Mouse (Mus musculus) limb, embryonic 14.5 days (tissue): ENCODE results near the gene Rcbtb2. TPM values are rescaled to one million over a fixed set of nuclear protein-coding genes. Genes with fewer than 3 reads are reported as not detected.

Experiments used
- ATAC-seq: fragments of 200-750 bp; cut with Nextera tagmentation; 2 replicates; pipeline ENCODE4 v1.8.0; 2017; ENCODE audit warnings: low read depth, moderate number of reproducible peaks, moderate TSS enrichment; ENCODE audit not compliant: low FRiP score
- DNase-seq: peaks from one replicate; pipeline ENCODE4 v3.0.0-alpha.2; 2015; ENCODE audit warnings: low spot score
- H3K27ac ChIP-seq: fragments of 300-500 bp; sonication (generic); replicated peaks from 2 replicates; pipeline ENCODE4 v1.5.1; 2014; ENCODE audit warnings: low read depth, mild to moderate bottlenecking, low read length, moderate library complexity, mixed read lengths
- H3K27me3 ChIP-seq: fragments of 300-500 bp; sonication (generic); 2 replicates; pipeline ENCODE4 v1.6.1; 2014; ENCODE audit warnings: low read length, mixed read lengths; ENCODE audit not compliant: control insufficient read depth, insufficient read depth
- H3K36me3 ChIP-seq: fragments of 300-500 bp; sonication (generic); 2 replicates; pipeline ENCODE4 v1.6.1; 2014; ENCODE audit warnings: mild to moderate bottlenecking, low read length, moderate library complexity, mixed read lengths; ENCODE audit not compliant: control insufficient read depth, insufficient read depth
- H3K4me1 ChIP-seq: fragments of 300-500 bp; sonication (generic); 2 replicates; pipeline ENCODE4 v1.6.1; 2014; ENCODE audit warnings: antibody characterized with exemption, low read length, mixed read lengths; ENCODE audit not compliant: control insufficient read depth, insufficient read depth
- H3K4me2 ChIP-seq: fragments of 300-500 bp; sonication (generic); replicated peaks from 2 replicates; pipeline ENCODE4 v1.6.1; 2014; ENCODE audit warnings: low read depth, mild to moderate bottlenecking, low read length, moderate library complexity; ENCODE audit not compliant: severe bottlenecking
- H3K4me3 ChIP-seq: fragments of 300-500 bp; sonication (generic); replicated peaks from 2 replicates; pipeline ENCODE4 v1.5.1; 2014; ENCODE audit warnings: low read length
- H3K9ac ChIP-seq: fragments of 300-500 bp; sonication (generic); 2 replicates; pipeline ENCODE4 v1.6.1; 2014; ENCODE audit warnings: mild to moderate bottlenecking, low read depth, low read length, moderate library complexity; ENCODE audit not compliant: severe bottlenecking
- H3K9me3 ChIP-seq: fragments of 300-500 bp; sonication (generic); 2 replicates; pipeline ENCODE4 v1.6.1; 2016; ENCODE audit warnings: low read length; ENCODE audit not compliant: control insufficient read depth
- POLR2A ChIP-seq: fragments of 200-500 bp; IDR thresholded peaks from 2 replicates; pipeline ENCODE4 v1.8.0; 2012; ENCODE audit warnings: inconsistent platforms, mild to moderate bottlenecking, moderate library complexity, borderline replicate concordance; ENCODE audit not compliant: insufficient read depth, insufficient read length; ENCODE audit errors: extremely low read depth
- WGBS: fragments of 180-500 bp; shearing (Covaris S2); extraction: QIAGEN DNeasy Blood & Tissue Kit; methylation state at CpG from one replicate; pipeline ENCODE4 v1.1.7; 2014; 5-methylcytosine and 5-hydroxymethylcytosine counted together
- polyA plus RNA-seq, 2 experiments: library from polyadenylated mRNA; depleted of rRNA in 1 of 2; stranded (reverse) in 1 of 2; unstranded in 1 of 2; fragments of >200 nt; fragmentation: Nextera tagmentation in 1 of 2; extraction: Ambion mirVana in 1 of 2; gene quantifications; 2 replicates each; pipeline versions ENCODE4 v1.2.1 to v1.2.3; 2012 to 2014

Gene Rcbtb2
- polyA plus RNA-seq, 2 experiments: 87.0 to 98.8 TPM

DNA sequence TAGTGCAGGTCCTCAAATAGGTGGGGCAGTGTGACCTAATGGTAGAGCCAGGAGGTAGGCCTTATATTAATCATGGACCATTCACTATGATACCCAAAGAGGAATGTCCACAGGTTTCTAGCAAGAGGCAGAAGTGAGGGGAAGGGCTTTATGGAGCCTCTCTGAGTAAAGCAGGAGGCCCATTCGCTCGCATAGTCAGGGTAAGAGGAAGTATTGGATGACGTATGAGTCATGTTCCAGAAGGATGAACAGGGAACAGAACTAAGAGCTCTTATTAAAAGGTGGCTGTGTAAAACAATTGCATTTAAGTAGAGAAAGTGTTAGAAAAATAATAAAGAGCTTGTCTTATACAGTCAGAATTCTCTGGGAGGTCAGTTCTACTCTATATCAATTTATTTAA lies 57.8 kb downstream of the Rcbtb2 start:
- 67% methylated on average over 3 of the region's 3 CpGs for WGBS
- H3K27ac ChIP-seq: no peak overlapping the region
- no peak overlapping the region for H3K4me3 ChIP-seq
- no peak for DNase-seq
- peaks cover 84% of the 10 kb centered on the region for H3K36me3 ChIP-seq
- H3K4me1 ChIP-seq: no peaks in the 10 kb centered on the region
- no peaks in the 10 kb centered on the region for H3K27me3 ChIP-seq
- no peaks in the 10 kb centered on the region for H3K9me3 ChIP-seq
- no peak overlapping the region for H3K9ac ChIP-seq
- no peak for ATAC-seq
- no peak overlapping the region for H3K4me2 ChIP-seq
- TF ChIP-seq POLR2A: no peak

- no peak for DNase-seq
- TF ChIP-seq POLR2A: no peak
These were observed 58.3 kb downstream of the Rcbtb2 start for GRCm38 (mm10) chr14:73181144-73181543.

DNA sequence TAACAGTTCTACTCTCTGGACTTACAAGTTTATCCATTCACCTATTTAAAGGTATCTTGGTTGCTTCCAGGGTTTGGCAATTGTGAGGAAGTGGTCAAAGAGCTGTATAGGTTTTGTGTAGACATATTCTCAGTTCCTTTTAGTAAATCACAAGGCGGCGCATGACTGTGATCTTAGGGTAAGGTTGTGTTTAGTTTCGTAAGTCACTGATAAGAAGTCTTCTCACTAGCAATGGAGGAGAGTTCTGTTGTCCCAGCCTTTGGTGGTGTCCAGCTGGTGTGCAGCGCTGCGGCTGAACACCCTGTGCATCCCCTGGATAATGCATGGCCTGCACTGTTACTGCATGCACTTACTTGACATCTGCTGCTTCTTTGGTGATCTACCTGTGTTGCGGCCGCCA lies 64.0 kb downstream of the Rcbtb2 start:
- no peaks in the 10 kb centered on the region for H3K9me3 ChIP-seq
- TF ChIP-seq POLR2A: no peak
- no peaks in the 10 kb centered on the region for H3K27me3 ChIP-seq
- no peak for ATAC-seq
- DNase-seq: no peak
- no peaks in the 10 kb centered on the region for H3K4me1 ChIP-seq
- no peak overlapping the region for H3K9ac ChIP-seq
- H3K27ac ChIP-seq: no peak overlapping the region
- peaks cover 31% of the 10 kb centered on the region for H3K36me3 ChIP-seq
- H3K4me2 ChIP-seq: no peak overlapping the region
- H3K4me3 ChIP-seq: no peak overlapping the region
- WGBS: 81% methylated on average over 7 of the region's 7 CpGs

More at GRCm38 (mm10) chr14:73181144-73181543, 58.3 kb downstream of the Rcbtb2 start:
- 71% methylated on average over 2 of the region's 2 CpGs for WGBS
- no peak overlapping the region for H3K27ac ChIP-seq
- no peak overlapping the region for H3K4me2 ChIP-seq
- H3K4me3 ChIP-seq: no peak overlapping the region
- no peak for ATAC-seq
- H3K9ac ChIP-seq: no peak overlapping the region
- H3K36me3 ChIP-seq: peaks cover 80% of the 10 kb centered on the region
- H3K4me1 ChIP-seq: no peaks in the 10 kb centered on the region
- H3K9me3 ChIP-seq: no peaks in the 10 kb centered on the region
- no peaks in the 10 kb centered on the region for H3K27me3 ChIP-seq

GRCm38 (mm10) chr14:73199058-73199457 lies 76.2 kb downstream of the Rcbtb2 start:
- 0 out of 2 replicates have a peak, but pooled peaks cover 3% of the 10 kb centered on the region for H3K4me1 ChIP-seq
- WGBS: 30% methylated on average over 5 of the region's 5 CpGs
- H3K9ac ChIP-seq: no peak overlapping the region
- H3K36me3 ChIP-seq: peaks cover 19% of the 10 kb centered on the region
- H3K4me2 ChIP-seq: no peak overlapping the region
- H3K4me3 ChIP-seq: no peak overlapping the region
- H3K27me3 ChIP-seq: no peaks in the 10 kb centered on the region
- H3K27ac ChIP-seq: no peak overlapping the region
- H3K9me3 ChIP-seq: no peaks in the 10 kb centered on the region
- DNase-seq (no peak), ATAC-seq (no peak)
- no peak for TF ChIP-seq POLR2A

GRCm38 (mm10) chr14:73201447-73201846 lies 78.6 kb downstream of the Rcbtb2 start:
- Histone ChIP-seq H3K27ac (no peak overlapping the region), H3K27me3 (no peaks in the 10 kb centered on the region), H3K4me1 (0 out of 2 replicates have a peak, but pooled peaks cover 3% of the 10 kb centered on the region), H3K4me2 (no peak overlapping the region), H3K36me3 (peaks cover 19% of the 10 kb centered on the region), H3K9me3 (no peaks in the 10 kb centered on the region), H3K4me3 (no peak overlapping the region), H3K9ac (no peak overlapping the region)
- TF ChIP-seq POLR2A: no peak
- no peak for DNase-seq
- 77% methylated on average over 3 of the region's 3 CpGs for WGBS
- ATAC-seq: no peak

DNA sequence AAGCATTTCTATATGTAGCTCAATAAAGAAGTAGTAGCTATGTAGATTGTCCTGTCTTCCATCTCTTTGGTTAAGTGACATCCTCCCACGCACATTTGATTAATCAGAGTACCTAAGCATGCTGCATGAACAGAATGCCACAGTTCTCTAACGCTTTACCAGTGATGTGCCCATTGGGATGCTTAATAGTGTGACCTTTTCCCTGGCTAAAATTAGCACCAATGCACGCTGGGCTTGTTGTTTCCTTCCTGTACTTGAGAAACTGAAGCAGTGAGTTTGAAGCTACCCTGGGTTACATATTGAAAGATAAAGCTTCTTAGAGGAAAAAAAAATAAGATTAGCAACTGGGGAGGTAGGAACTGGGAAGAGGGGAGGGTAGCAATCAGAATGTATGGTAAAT lies 81.2 kb downstream of the Rcbtb2 start:
- DNase-seq: no peak
- H3K4me3 ChIP-seq: no peak overlapping the region
- H3K36me3 ChIP-seq: peaks cover 8% of the 10 kb centered on the region; the same call in 1 of the 2 replicates
- H3K27ac ChIP-seq: no peak overlapping the region
- no peaks in the 10 kb centered on the region for H3K9me3 ChIP-seq
- H3K9ac ChIP-seq: no peak overlapping the region
- WGBS: 63% methylated on average over 3 of the region's 3 CpGs
- no peak overlapping the region for H3K4me2 ChIP-seq
- H3K27me3 ChIP-seq: no peaks in the 10 kb centered on the region
- TF ChIP-seq POLR2A: no peak
- no peaks in the 10 kb centered on the region for H3K4me1 ChIP-seq
- no peak for ATAC-seq
